Mouse (Mus musculus) liver, embryonic 14.5 days (tissue): ENCODE measurements around the gene Rnf5. TPM values are rescaled to one million over a fixed set of nuclear protein-coding genes. Genes with fewer than 3 reads are reported as not detected.

Experiments used
- ATAC-seq: fragments of 200-750 bp; cut with Nextera tagmentation; 2 replicates; pipeline ENCODE4 v1.8.0; 2017; ENCODE audit warnings: moderate number of reproducible peaks, mild to moderate bottlenecking, moderate library complexity; ENCODE audit not compliant: insufficient read depth
- DNase-seq, 3 experiments: peaks; one replicate each; pipeline ENCODE4 v3.0.0-alpha.2; 2012 to 2013; ENCODE audit warnings: low read depth in 3 of 3, low spot score in 3 of 3
- H3K27ac ChIP-seq: fragments of 300-500 bp; sonication (generic); 2 replicates; pipeline ENCODE4 v1.5.1; 2014; ENCODE audit warnings: moderate library complexity, mild to moderate bottlenecking, control low read depth, inconsistent platforms
- H3K27me3 ChIP-seq: fragments of 300-500 bp; sonication (generic); 2 replicates; pipeline ENCODE4 v1.6.1; 2014; ENCODE audit warnings: mild to moderate bottlenecking, low read length, moderate library complexity; ENCODE audit not compliant: control insufficient read depth, insufficient read depth
- H3K36me3 ChIP-seq: fragments of 300-500 bp; sonication (generic); replicated peaks from 2 replicates; pipeline ENCODE4 v1.6.1; 2014; ENCODE audit warnings: low read depth; ENCODE audit not compliant: control insufficient read depth, insufficient read depth
- H3K4me1 ChIP-seq, 2 experiments: fragments of 200-500 bp in 1 of 2; fragments of 300-500 bp in 1 of 2; sonication (generic) in 1 of 2; replicated peaks; 2 replicates each; pipeline ENCODE4 v1.6.1; 2012 to 2014; ENCODE audit warnings: antibody characterized with exemption in 1 of 2, inconsistent platforms in 1 of 2, low read length in 1 of 2; ENCODE audit not compliant: control insufficient read depth in 2 of 2, insufficient read depth in 2 of 2
- H3K4me2 ChIP-seq: fragments of 300-500 bp; sonication (generic); 2 replicates; pipeline ENCODE4 v1.6.1; 2014; ENCODE audit warnings: low read depth, mild to moderate bottlenecking, control low read depth, moderate library complexity
- H3K4me3 ChIP-seq, 2 experiments: fragments of 200-500 bp in 1 of 2; fragments of 300-500 bp in 1 of 2; sonication (generic) in 1 of 2; 2 replicates each; pipeline ENCODE4 v1.5.1; 2012 to 2014; ENCODE audit warnings: low read depth in 2 of 2, low read length in 2 of 2, mild to moderate bottlenecking in 2 of 2, control low read depth in 1 of 2, inconsistent platforms in 1 of 2, moderate library complexity in 1 of 2; ENCODE audit not compliant: insufficient read depth in 1 of 2
- H3K9ac ChIP-seq: fragments of 300-500 bp; sonication (generic); replicated peaks from 2 replicates; pipeline ENCODE4 v1.6.1; 2014; ENCODE audit warnings: mild to moderate bottlenecking, control low read depth, moderate library complexity
- H3K9me3 ChIP-seq: fragments of 300-500 bp; sonication (generic); 2 replicates; pipeline ENCODE4 v1.6.1; 2016; ENCODE audit warnings: low read length, mixed read lengths; ENCODE audit not compliant: control insufficient read depth
- CTCF ChIP-seq: IDR thresholded peaks from 2 replicates; pipeline ENCODE4 v1.5.1; 2016; ENCODE audit warnings: antibody characterized with exemption, low read depth, control low read depth
- EP300 ChIP-seq: IDR thresholded peaks from 2 replicates; pipeline ENCODE4 v1.6.1; 2016; ENCODE audit warnings: antibody characterized with exemption, low read depth
- WGBS: fragments of 180-500 bp; shearing (Covaris S2); extraction: QIAGEN DNeasy Blood & Tissue Kit; methylation state at CpG from one replicate; pipeline ENCODE4 v1.1.7; 2014; ENCODE audit not compliant: insufficient replicate concordance; 5-methylcytosine and 5-hydroxymethylcytosine counted together
- polyA plus RNA-seq, 2 experiments: library from polyadenylated mRNA; depleted of rRNA in 1 of 2; stranded (reverse) in 1 of 2; unstranded in 1 of 2; fragments of >200 nt; fragmentation: Nextera tagmentation in 1 of 2; extraction: Ambion mirVana in 1 of 2; gene quantifications; 2 replicates each; pipeline versions ENCODE4 v1.2.1 to v1.2.3; 2012 to 2014

Rnf5 gene
- polyA plus RNA-seq, 2 experiments, result 51.5 to 59.6 TPM

DNA sequence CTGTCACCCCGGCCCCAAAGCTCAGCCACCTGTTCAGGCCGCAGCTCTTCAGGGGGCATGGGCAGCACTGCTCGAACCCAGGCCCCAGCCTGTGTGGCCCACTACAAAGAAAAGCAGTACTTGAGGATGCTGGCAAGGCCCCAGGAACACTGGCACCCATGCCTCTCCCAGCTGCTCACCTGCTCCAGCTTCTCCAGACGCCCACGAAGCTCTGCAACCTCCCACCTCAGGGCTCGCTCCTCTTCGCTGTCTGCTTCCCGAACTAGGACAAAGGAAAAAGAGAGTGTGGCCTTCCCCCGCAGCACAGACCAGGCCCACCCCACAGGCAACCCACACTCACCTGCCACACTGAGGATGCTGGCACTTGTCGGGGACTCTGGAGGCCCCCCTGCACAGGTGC, 10.3 kb upstream of the Rnf5 start:
- no peak for DNase-seq
- Histone ChIP-seq H3K27me3 (no peaks in the 10 kb centered on the region), H3K9me3 (no peaks in the 10 kb centered on the region), H3K9ac (no peak overlapping the region; the same call in 1 of the 2 replicates), H3K36me3 (peaks cover 3% of the 10 kb centered on the region; the same call in 1 of the 2 replicates), H3K4me1 (no peaks in the 10 kb centered on the region; a peak in 1 of 4 replicates), H3K4me3 (no peak overlapping the region), H3K27ac (peak overlapping the region; percentile 8; the same call in 1 of the 2 replicates), H3K4me2 (no peak overlapping the region)
- no peak for TF ChIP-seq CTCF
- TF ChIP-seq EP300, result no peak
- ATAC-seq, result no peak
- WGBS, result 80% methylated on average over 10 of the region's 10 CpGs

- no peak for DNase-seq
- 31% methylated on average over 11 of the region's 11 CpGs for WGBS
- H3K9ac ChIP-seq, result no peak overlapping the region; the same call in 1 of the 2 replicates
- peaks cover 3% of the 10 kb centered on the region; the same call in 1 of the 2 replicates for H3K36me3 ChIP-seq
- H3K4me2 ChIP-seq, result no peak overlapping the region
- H3K4me1 ChIP-seq, result no peaks in the 10 kb centered on the region; a peak in 1 of 4 replicates
- peak; percentile 73 for ATAC-seq
- no peak overlapping the region for H3K4me3 ChIP-seq
- H3K27me3 ChIP-seq, result no peaks in the 10 kb centered on the region
- TF ChIP-seq CTCF, result no peak
- peak; percentile 84 for TF ChIP-seq EP300
- peak overlapping the region; percentile 8 for H3K27ac ChIP-seq
- H3K9me3 ChIP-seq, result no peaks in the 10 kb centered on the region
Measured at GRCm38 (mm10) chr17:34613054-34613645, 9.7 kb upstream of the Rnf5 start.

DNA sequence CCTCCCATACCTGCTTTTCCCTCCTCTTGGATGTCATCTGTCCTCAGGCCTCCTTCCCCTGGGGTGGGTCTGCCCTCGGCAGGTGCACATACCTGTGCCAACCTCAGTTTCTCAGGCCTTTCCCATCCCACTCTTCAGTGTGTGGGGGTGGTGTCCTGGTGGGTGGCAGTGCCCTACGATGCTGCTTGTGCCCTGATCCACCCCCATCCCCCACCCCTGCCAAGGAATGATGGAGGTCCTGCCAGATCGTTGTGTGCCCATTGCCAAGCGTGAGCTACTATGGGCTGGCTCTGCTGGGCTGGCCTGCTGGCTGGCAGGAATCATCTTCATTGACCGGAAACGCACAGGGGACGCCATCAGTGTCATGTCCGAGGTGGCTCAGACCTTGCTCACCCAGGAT, 7.6 kb upstream of the Rnf5 start:
- Histone ChIP-seq H3K9me3 (no peaks in the 10 kb centered on the region), H3K36me3 (peaks cover 3% of the 10 kb centered on the region; the same call in 1 of the 2 replicates), H3K27me3 (no peaks in the 10 kb centered on the region), H3K27ac (no peak overlapping the region), H3K4me2 (no peak overlapping the region), H3K4me1 (peaks cover 3 to 8% of the 10 kb centered on the region in 2 experiments; a peak in 3 of 4 replicates), H3K4me3 (no peak overlapping the region), H3K9ac (no peak overlapping the region)
- WGBS, result 77% methylated on average over 8 of the region's 8 CpGs
- TF ChIP-seq CTCF (no peak), EP300 (no peak)
- no peak for ATAC-seq
- no peak for DNase-seq

GRCm38 (mm10) chr17:34607997-34608396, 4.5 kb upstream of the Rnf5 start:
- ATAC-seq (no peak), DNase-seq (no peak)
- Histone ChIP-seq H3K4me1 (peaks cover 12 to 18% of the 10 kb centered on the region in 2 experiments), H3K4me3 (no peak overlapping the region), H3K27me3 (no peaks in the 10 kb centered on the region), H3K36me3 (peaks cover 3% of the 10 kb centered on the region; the same call in 1 of the 2 replicates), H3K4me2 (no peak overlapping the region), H3K9ac (no peak overlapping the region), H3K27ac (no peak overlapping the region), H3K9me3 (no peaks in the 10 kb centered on the region)
- TF ChIP-seq EP300 (no peak), CTCF (no peak)
- WGBS, result 81% methylated on average over 7 of the region's 7 CpGs

DNA sequence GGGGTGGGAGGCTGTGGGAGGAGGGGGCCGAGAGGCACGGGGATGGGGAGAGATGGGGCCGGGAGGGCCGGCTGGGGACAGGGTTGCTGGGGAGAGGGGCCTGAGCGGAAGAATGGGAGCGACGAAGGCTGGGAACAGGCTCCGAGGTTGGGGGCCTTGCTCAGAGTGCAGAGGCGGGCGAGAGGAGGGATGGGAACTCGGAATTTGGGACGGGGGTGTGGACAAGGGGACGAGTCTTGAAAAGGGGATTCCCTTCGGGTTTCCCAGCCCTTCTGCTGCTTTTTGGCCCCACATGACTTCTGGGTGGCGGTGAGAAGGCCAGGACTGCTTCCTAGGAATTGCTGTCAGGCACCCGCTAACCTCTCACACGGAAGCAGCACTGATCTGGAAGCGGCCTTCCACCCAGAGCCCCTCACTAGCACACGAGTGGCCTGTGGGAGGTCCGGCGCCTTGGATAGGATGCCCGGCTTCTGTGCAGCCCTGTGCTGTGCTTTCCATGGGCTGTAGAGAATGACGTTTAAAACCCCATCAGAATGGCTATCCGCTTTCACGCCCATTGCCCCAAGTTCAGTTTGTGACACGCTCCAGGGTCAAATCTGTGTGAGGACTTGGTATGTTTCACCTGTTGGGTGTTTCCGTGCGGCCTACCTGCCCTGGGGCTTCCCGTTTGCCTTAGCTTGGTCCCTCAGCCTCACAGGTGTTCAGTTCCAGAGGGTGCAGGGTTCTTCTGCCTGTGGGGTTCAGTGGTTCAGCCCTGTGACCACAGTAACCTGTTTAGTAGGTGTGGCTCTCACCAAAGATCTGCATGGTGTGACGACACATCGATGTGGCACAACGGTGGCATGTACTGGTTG, 2.9 kb upstream of the Rnf5 start:
- Histone ChIP-seq H3K4me3 (peak overlapping the region; percentile 74 to 78), H3K9ac (peak overlapping the region; percentile 90), H3K36me3 (peaks cover 5% of the 10 kb centered on the region), H3K4me2 (peak overlapping the region; percentile 79), H3K9me3 (no peaks in the 10 kb centered on the region), H3K27me3 (no peaks in the 10 kb centered on the region), H3K27ac (peak overlapping the region; percentile 76), H3K4me1 (peaks cover 12 to 23% of the 10 kb centered on the region in 2 experiments)
- WGBS, result 14% methylated on average over 32 of the region's 32 CpGs
- no peak for ATAC-seq
- DNase-seq, result no peak
- no peak for TF ChIP-seq CTCF
- TF ChIP-seq EP300, result no peak
